Mouse (Mus musculus) left cerebral cortex, postnatal 14 days (tissue): ENCODE measurements around the gene Ppp1r17. TPM values are rescaled to one million over a fixed set of nuclear protein-coding genes. Genes with fewer than 3 reads are reported as not detected.

Experiments
- DNase-seq, 2 experiments: peaks; one replicate each; pipeline ENCODE4 v3.0.0; 2021 to 2022; ENCODE audit warnings: low spot score in 2 of 2, mixed read lengths in 1 of 2
- intact Hi-C: fragments of 180-260 bp; cut with DNase I; formaldehyde crosslinking; loops from one replicate; pipeline ENCODE4 v1.15.1; 2025
- total RNA-seq, 2 experiments: library from RNA; stranded (reverse); gene quantifications; 2 replicates each; pipeline ENCODE4 v1.2.3; 2021

Gene Ppp1r17
- total RNA-seq, 2 experiments from 2014 or later = 0.38 to 0.92 TPM

DNA sequence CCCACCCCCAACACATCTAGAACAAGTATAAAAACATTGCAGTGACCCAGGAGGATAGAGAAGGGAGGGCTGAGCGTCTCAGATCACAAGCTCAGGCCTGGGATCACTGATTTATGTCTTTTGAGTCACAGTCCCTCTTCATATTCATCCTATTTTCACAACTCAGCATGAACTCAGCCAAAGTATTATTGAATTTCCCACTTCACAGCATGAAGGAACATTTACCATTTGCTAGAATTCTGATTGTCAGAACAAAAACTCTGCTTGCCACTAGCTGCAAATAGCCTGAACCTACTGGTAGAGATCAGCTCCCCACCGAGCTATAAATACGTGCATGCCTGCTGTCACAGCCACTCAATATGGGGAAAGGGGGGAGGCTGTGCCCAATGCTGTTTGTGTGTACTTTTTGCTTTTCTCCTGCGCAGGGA, 59.1 kb downstream of the Ppp1r17 start:
- intact Hi-C loops = no loop called here
- no peak for DNase-seq

Other genes with a start within 250 kb of the Ppp1r17 start
- 1 to 10 TPM; 1.4 to 1.8 TPM for gene Itprid1, start 180.6 kb upstream of the Ppp1r17 start, total RNA-seq